Mouse (Mus musculus) megakaryocyte, embryonic 14.5 days (primary cell): Measurements from ENCODE around the gene Vax1.

Experiments
- FLI1 ChIP-seq: IDR thresholded peaks from 2 replicates; pipeline ENCODE4 v1.6.1; 2012; ENCODE audit warnings: low read length, inconsistent platforms, mixed read lengths
- GATA1 ChIP-seq: IDR thresholded peaks from 3 replicates; pipeline ENCODE4 v1.6.1; 2012; ENCODE audit warnings: mixed read lengths, low read length, inconsistent platforms, borderline replicate concordance

- TF ChIP-seq FLI1 (no peak), GATA1 (no peak)
Observed at GRCm38 (mm10) chr19:59168386-59168905, 1.4 kb downstream of the Vax1 start.
